Mouse (Mus musculus) liver (tissue): ENCODE measurements around the gene Ppa1.
A peak's percentile ranks its signal among the peaks of the same experiment; 100 is the strongest.

ENCODE experiments used
- DNase-seq: peaks from one replicate; pipeline ENCODE4 v3.0.0-alpha.2; 2020; ENCODE audit warnings: mixed read lengths

Gene Ppa1

DNA sequence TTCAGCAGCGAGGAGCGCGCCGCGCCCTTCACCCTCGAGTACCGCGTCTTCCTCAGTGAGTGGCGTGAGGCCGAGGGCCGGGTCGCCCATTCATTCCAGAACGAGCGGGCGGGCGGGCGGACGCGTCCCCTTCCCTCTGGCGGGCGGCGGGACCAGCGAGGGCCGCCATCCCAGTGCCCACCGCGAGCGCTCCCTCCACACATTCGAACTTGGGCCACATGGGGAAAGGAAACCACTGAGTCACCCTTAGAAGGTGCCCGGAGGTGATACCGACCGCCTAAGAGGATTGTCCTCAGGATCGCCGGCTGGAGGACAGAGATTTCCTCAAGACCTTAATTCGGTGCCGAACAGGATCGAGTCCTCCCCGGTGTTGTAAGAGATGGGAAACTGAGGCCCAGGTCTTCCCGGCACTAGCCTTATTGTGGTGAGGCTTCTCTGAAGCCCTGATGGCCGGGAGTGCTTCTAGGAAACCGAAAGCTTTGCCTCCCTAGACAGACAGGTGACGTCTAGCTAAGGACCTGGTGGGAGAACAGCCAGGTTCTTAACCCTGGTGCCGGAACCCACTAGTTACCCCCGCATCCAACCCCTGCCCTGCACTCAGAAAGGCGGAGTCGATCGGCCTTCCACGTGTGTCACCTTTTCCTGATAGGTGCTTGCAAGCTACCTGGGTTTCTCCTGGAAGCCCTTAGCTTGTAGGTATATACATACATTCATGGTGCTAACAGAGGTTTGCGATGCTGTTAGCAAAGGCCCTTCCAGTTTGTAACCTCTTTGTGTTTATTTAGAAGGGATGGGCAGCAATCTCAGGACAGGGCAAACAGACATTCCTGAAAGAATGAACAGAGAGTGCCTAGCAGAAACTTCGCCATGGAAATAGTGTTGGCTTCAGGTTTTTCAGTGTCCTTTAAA lies 639 bp downstream of the Ppa1 start:
- peak; percentile 63 for DNase-seq

DNA sequence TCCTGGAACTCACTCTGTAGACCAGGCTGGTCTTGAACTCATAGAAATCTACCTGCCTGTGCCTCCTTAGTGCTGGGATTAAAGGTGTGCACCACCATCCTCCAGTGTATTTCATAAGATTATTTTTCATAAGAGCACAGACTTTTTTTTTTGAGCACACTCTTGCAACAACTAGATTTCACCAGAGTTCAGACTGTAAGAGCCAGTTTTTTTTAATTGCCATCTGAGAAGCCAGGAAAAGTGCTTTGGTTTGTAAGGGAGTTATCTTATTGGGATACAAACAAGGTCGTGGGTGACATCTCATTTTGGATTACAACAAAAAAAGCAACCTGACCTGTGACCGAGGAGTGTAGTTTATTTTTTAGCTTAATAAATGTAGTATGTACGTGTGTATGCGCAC lies 5.8 kb downstream of the Ppa1 start:
- no peak for DNase-seq

DNA sequence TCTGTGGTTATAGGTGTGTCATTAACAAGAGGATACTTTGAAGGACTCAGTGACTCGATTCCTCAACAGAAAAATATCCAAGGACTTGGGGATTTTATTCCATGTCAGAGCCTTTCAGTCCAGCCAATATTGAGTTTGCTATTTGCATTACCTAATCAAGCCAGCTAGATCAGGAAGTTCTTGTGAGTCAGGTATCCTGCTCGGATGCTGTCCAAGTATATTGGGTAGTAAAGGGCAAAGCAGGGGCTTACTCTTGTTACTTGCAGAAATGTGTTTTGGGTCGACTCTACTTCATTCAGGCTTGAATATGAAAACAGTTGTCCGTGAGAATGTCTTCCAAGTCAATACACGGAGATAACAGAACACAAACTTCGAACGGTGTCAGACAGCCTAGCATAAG lies 6.3 kb downstream of the Ppa1 start:
- DNase-seq = no peak

DNA sequence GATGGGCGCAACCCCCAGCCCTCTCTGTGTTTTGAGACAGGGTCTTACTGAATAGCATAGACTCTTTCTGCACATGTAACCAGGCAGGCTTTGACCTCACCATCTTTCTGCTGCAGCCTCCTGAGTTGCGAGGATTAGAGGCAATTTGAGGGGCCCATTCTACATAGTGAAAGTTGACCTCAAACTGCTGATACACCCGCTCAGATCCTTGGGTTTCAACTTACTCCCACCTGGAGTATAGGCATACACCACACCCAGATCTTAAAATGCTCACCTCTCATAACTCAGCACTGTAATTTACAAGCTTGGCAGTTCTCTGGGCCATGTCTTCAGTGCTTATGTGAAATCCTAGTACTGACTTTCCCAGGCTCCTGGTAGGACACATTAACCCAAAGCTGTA lies 6.8 kb downstream of the Ppa1 start:
- no peak for DNase-seq

DNA sequence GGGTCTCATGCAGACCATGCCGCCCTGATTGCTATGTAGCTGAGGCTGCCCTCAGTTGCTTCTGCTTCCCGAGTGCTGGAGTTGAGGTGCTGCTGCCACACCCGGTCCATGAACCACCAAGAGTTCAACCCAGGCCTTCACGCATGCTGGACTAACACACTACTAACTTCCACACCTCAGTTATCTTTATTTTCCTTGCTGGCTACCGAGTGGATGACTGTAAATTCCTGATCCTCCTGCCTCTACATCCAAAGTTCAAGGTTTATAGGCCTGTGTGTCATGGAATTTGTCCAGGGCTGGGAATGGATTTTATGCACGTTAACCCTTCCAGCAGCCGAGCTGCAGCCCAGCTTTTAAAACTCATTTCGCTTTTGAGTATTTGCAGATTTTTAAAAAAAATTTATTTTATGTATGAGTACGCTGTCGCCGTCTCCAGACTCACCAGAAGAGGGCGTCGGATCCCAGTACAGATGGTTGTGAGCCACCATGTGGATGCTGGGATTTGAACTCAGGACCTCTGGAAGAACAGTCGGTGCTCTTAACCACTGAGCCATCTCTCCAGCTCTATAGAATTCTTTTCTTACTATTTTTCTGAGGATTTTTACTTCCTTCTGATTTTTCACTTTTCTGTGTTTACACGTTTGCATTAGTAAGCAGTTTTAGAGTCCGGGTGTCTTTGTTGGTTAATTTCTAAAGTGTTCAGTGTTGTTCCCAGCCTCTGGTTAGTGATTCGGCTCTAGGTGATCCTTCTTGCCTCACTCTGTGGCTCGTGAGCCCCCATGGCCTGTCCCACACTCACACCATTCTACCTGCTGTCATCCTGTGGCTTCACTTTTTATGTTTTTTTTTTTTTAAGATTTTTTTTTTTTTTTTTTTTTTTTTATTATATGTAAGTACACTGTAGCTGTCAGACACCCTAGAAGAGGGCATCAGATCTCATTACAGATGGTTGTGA lies 8.9 kb downstream of the Ppa1 start:
- no peak for DNase-seq

DNA sequence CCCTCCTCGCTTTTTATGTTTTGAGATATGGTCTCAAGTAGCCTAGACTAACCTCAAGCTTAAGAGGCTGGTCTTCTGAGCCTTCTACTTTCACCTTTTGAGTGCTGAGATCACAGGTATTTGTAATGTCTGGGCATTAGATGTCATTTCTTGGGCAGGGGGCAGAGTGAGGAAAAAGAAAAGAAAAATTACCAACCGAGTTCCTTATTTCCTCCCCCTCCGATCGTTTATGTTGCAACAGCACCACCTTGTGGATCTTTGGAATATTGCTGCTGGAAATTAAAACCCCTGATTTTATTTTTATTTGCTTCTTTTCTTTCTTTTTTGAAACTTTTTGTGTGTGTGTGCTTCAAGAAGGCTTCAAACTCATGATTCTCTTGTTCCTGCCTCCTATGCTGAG lies 9.6 kb downstream of the Ppa1 start:
- DNase-seq = no peak

DNA sequence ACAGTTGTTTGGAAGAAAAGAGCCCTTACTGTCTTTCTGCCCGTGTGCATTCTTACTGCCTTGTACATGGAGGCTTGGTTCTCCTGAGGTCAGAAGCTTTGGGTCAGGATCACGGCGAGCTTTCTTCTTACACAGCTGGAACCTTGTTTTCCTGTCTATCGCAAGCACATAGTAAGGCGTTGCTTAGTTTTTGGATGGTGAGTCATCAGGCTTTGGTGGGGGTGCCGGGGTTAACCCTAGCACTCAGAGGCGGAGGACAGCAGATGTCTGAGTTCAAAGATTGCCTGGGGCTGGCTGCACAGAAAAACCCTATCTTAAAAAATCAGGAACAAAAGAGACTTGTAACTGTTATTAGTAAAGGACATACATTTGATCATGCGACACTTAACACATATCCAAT lies 13.5 kb downstream of the Ppa1 start:
- DNase-seq = no peak

DNA sequence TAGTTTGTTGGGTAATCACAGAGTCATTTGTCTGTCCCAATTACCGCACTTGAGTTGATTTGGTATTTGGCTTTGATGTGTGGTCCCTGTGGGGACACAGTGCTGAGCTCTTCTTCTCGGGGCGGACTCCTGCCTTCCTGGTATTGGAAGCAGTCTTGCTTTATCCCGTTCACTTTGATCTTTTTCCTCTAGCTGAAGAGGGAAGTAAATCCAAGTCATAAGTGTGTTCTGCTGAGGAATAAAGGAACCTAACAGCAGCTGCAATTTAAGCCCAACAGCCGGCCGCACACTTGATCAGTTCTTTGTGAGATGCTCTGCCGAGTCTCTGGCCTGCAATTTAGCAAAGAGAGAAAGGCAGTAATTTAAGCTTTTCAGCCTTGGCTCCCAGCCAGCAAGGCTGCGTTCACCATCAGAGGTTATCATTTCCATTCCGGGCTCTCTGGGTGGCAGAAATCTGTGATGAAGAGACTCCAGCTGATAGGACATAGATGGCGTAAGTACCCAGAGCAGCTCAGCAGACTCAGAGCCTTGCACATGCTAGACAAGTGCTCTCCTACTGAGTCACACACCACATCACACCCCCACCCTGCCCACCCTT lies 14.1 kb downstream of the Ppa1 start:
- DNase-seq = no peak

DNA sequence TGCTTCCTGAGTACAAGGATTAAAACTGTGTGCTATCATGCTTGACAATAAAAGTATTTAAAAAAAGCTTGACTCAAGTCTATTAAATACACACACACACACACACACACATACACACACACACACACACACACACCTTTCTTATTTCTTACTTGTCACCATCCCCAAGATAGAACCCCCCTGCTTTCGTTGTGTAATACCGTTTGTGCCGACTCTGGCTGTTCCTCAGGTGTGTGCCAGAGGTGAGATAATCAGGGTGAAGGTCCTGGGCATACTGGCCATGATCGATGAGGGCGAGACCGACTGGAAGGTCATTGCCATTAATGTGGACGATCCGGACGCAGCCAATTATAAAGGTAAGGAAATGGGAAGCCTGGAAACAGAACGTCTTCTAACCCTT lies 16.8 kb downstream of the Ppa1 start:
- no peak for DNase-seq

DNA sequence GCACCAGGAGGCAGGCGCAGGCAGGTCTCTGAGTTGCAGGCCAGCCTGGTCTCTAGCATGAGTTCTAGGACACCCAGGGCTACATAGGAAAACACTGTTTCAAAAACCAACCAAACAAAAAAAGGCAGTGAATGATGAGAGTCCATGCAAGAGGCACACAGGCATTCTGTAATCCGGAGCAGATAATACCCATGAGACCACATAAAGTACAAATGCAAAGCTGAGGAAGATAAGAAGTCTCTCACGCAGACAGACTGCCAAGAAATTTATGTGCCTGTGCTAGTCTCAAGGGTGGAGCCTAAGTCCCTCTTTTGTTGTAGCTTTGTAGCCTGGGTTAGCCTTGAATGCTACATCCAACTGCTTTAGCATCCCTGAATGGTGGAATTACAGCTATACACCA lies 17.3 kb downstream of the Ppa1 start:
- no peak for DNase-seq

DNA sequence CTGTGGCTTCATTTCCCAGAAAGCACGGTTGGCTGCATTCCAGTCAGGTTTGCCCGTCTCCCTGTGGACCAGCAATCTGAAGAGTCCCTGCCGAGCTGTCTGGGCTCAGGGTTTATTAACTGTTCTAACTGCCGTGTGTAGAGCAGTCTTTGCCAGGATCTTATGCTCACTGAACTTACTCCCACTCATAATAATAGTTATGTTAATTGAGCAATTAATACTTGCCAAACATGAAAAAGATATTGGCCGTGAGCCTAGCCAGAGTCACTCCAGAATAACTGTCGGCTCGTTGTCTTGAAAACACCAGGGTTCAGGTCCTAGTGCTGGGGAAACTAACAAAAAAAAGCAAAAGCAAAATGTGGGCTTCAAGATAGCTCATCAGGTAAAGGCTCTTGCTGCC lies 20.9 kb downstream of the Ppa1 start:
- no peak for DNase-seq

DNA sequence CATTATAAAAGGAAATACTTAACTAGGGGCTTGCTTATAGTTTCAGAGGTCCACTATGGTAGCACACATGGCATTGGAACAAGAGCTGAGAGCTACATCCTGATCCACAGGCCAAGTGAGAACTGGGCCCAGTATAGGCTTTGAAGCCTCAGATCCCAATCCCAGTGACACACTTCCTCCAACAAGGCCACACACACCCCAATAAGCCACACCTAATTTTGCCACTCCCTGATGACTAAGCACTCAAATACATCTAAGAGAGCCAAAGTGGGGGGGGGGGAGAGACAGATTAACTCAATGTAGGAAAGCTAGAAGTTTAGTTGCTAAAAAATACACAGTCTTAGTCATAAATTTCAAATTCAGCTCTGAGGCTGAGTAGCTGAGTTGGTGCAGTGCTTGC lies 21.5 kb downstream of the Ppa1 start:
- DNase-seq = peak; percentile 17

DNA sequence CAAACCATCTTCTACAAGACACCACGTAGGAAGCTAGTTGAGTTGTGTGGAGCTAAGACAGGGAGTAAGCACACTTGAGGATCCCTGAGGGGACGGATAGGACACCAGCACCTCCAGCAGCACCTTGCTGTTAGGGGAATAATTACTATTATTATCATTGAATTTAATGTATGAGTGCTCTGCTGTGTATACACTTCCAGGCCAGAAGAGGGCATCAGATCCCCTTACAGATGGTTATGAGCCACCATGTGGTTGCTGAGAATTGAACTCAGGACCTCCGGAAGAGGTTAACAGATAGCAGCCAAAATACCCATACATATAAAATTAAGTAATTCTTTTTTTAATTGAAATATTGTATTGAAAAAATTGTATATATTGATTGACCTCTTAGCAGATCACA lies 22.4 kb downstream of the Ppa1 start:
- DNase-seq = no peak

DNA sequence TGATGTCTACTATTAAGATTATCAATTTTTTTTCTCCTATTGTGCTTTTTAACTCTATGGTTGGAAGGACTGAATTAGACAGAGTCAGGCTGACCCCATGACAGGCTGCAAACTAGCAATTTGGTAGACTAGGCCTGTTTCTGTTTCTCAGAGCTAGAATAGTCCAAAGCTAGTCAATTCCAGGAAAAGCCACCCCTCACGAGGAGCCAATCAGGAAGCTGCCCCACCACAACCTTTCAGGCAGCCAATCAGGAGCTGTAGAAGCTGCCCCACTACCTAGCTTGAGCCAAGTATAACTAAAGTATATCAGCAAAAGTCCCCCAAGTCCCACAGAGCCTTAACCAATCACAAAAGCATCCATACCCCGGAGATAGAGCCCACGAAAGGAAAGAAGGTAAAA lies 27.6 kb downstream of the Ppa1 start:
- DNase-seq = peak; percentile 74

DNA sequence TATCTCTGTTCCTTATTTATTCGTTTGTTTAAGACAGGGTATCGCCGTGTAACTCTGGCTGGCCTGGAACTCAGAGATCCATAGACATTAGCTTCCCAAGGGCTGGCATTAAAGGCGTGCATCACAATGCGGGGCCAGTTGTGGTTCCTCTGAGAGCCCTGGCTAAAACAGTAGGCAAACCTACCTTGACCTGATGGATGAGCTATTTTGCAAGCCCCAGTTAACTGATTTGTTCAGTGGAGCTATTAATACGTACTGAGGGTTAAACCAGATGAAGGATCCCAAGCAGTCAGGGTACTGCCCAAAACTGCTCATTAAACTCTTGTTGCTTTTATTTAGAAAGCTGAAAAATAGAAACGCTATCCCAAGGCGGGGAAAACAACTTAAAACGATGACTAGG lies 31.2 kb downstream of the Ppa1 start:
- DNase-seq = no peak

DNA sequence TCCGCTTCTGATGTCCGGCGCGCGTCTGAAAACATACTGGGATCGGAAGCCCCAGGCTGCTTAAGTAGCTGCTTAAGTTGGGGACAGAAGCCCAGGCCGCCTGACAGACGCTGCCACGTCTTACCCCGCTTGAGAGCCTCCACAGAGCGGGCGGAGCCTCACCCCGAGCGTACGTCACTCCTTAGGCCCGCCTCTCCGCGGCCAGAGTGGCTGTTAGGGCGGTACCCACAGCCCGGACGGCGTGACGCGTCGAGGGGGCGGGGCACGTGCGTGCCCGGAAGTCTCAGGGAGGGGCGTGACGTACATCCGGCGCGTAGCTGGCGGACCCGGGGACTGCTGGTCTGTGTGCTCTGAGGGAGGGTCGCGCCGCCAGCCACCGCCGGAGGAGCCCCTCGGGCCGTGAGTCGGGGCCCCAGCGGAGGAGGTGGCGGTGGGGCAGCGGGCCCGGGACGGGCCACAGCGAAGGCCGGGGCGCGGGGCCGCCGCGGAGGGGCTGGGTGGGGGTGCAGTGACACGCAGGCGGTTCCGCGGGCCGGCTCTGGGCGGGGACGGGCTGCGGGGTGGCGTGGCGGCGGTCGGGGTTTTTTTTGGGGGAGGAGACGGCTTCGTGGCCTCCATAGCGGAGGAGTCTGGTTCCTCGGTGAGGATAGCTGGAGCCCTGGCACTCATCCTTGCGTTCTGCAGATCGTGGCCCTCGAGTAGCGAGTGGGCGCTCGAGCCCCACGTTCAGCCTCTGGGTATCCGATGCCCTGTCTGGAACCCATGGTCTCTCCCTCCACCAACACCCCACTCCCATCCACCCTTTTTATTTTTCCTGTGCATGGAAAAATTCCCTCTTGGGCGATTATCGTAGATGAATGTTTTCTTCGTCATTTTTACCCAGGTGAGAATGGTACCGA lies 31.9 kb downstream of the Ppa1 start, which contains the start of gene Sar1a:
Sar1a (plus strand) TSS at position 285 of the 899 bp plus-strand sequence.
- DNase-seq = peak; percentile 99

DNA sequence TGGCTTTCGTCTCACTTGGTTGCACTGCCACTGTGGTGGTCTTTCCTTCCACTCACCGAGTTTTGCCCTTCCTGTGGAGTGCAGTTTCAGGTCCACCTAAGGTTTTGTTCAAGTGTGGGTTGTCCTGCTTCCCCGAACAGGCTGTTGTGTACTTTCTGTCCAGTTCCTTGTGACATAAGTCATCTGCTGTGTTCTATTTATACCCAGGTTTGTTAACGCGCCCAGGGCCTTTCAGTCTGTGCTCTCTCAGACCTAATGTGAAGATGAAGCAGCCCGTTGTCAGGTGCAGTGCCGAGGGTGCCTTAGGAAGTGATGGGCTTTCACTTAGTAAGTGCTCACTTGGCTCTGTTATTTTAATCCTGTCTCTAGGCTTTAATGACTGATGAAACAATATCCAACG lies 41.1 kb downstream of the Ppa1 start:
- DNase-seq = no peak

DNA sequence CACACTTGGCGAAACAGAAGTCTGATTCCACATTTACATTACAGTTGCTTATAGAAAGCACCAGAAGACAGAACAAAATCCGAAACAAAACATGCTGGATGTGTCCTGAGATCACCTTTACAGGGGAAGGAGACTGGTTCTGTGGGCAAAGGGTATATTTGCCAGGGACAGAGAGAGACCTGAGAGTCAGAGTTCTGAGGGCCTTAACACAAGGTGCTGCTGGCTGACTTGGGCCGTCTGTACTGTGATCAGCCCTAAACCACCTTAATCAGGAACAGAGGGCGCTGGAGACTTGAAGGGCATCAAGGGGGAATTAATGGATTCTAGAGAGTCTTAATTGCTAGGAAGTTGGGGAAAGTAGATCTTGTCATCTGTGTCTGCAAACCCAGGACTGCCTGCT lies 45.2 kb downstream of the Ppa1 start:
- DNase-seq = no peak

DNA sequence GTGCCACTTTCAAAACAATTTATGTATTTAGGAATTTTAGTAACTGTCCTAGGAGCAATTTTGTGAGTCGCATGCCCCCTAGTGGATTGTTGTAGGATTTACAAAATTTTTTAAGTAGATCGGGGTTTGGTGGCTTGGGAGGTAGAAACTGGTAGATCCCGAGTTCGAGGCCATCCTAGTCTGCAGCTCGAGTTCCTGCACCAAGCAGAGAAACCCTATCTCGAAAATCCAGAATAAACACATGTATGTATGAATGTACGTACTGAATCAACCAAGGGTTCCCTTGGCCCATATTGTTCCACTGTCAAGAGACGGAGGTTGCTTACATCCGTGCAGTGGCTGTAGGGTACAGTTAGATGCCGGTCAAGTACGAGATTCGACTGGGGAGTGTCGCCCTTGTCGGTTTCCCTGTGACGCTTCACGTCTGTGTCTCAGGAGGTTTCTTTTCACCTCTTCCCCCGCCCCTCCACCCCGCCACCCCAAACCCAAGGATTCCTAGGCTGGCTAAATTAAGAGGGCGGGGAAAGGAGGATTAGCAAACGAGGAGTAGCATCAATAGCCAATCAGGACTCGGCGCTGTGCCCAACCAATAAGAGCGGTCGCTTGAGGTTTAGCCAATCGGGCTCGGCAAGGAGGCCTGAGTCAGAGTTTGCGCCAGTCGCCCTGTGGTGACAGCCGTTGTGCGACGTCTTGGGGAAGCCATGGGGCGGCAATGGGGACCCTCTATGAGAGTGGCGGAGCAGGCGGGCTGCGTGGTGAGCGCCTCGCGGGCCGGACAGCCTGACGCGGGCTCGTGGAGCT lies 46.7 kb downstream of the Ppa1 start, which contains the start of gene Tysnd1:
Tysnd1 (plus strand) TSS at position 645 of the 801 bp plus-strand sequence.
- DNase-seq = peak; percentile 95

DNA sequence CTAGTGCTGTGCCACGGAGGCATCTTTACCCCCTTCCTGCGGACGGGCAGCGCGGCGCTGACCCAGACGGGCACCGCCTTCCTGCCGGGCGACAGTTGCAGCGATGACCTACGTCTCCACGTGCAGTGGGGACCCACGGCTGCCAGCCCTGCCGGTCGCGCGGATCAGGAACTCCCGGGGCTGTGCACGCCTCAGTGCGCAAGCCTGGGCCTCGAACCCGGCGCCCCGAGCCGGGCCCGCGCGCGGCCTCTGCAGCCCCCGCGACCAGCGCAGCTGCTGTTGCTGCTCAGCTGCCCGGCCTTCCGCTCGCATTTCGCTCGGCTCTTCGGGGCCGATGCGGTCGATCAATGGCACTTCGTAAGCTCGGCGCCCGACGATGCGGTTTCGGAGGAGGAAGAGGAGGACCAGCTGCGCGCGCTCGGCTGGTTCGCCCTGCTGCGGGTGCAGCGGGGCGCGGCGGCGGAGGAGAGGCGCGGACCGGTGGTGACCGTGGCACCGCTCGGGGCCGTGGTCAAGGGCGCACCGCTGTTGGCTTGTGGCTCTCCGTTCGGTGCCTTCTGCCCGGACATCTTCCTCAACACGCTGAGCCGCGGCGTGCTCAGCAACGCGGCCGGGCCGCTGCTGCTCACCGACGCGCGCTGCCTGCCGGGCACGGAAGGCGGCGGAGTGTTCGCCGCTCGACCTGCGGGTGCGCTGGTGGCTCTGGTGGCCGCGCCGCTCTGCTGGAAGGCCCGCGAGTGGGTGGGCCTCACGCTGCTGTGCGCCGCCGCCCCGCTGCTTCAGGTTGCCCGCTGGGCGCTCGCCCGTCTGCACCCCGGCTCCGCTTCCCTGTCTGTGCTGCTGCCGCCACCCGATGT lies 47.6 kb downstream of the Ppa1 start:
- peak; percentile 25 for DNase-seq

DNA sequence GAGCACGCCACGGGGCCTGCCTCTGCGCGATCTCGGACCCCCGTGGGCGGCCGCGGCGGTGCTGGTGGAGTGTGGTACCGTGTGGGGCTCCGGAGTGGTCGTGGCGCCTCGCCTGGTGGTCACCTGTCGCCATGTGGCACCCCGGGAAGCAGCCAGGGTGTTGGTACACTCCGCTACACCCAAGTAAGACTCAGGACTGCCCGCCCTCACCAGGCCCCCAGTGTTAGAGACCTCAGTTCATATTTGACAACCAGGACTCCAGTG lies 48.1 kb downstream of the Ppa1 start:
- DNase-seq = no peak
